Mouse (Mus musculus) gastrocnemius, adult 8-10 months (tissue): ENCODE results near the gene E2f2. TPM values are rescaled to one million over a fixed set of nuclear protein-coding genes. Genes with fewer than 3 reads are reported as not detected.

Source experiments
- DNase-seq, 2 experiments: peaks; one replicate each; pipeline ENCODE4 v3.0.0; 2022; ENCODE audit warnings: low spot score in 2 of 2
- total RNA-seq, 4 experiments: library from RNA; stranded (reverse); gene quantifications; 2 replicates each; pipeline ENCODE4 v1.2.4; 2022

E2f2 gene
- total RNA-seq, 4 experiments from 2014 or later: 0.85 to 1.7 (median 1.5) TPM

GRCm38 (mm10) chr4:136173210-136173715, 1.1 kb downstream of the E2f2 start:
- no peak for DNase-seq

- no peak for DNase-seq
Observed at GRCm38 (mm10) chr4:136174216-136175193, 2.3 kb downstream of the E2f2 start.

- DNase-seq: no peak
Observed at GRCm38 (mm10) chr4:136176022-136176552, 3.9 kb downstream of the E2f2 start.

GRCm38 (mm10) chr4:136177244-136177611, 5.0 kb downstream of the E2f2 start:
- no peak for DNase-seq

GRCm38 (mm10) chr4:136177612-136178474, 5.6 kb downstream of the E2f2 start:
- DNase-seq: no peak

GRCm38 (mm10) chr4:136178475-136178921, 6.3 kb downstream of the E2f2 start:
- no peak for DNase-seq

GRCm38 (mm10) chr4:136179456-136179855, 7.3 kb downstream of the E2f2 start:
- no peak for DNase-seq

- peak; percentile 73 to 76 for DNase-seq
Observed at GRCm38 (mm10) chr4:136179998-136180397, 7.8 kb downstream of the E2f2 start.

- DNase-seq: peak; percentile 77 to 78
Observed at GRCm38 (mm10) chr4:136180408-136181330, 8.5 kb downstream of the E2f2 start.

- DNase-seq: no peak
Observed at GRCm38 (mm10) chr4:136181367-136181766, 9.2 kb downstream of the E2f2 start.

GRCm38 (mm10) chr4:136185375-136185774, 13.2 kb downstream of the E2f2 start:
- peak in 1 of 2 experiments; percentile 45 for DNase-seq

GRCm38 (mm10) chr4:136186315-136186714, 14.1 kb downstream of the E2f2 start:
- no peak for DNase-seq

- DNase-seq: no peak
Observed at GRCm38 (mm10) chr4:136186739-136187472, 14.7 kb downstream of the E2f2 start.

GRCm38 (mm10) chr4:136188973-136189737, 17.0 kb downstream of the E2f2 start:
- no peak for DNase-seq

- DNase-seq: no peak
Observed at GRCm38 (mm10) chr4:136189912-136190311, 17.7 kb downstream of the E2f2 start.

- DNase-seq: no peak
Observed at GRCm38 (mm10) chr4:136193571-136193970, 21.4 kb downstream of the E2f2 start.

GRCm38 (mm10) chr4:136195029-136195428, 22.8 kb downstream of the E2f2 start:
- DNase-seq: no peak

- DNase-seq: no peak
Observed at GRCm38 (mm10) chr4:136195629-136196028, 23.4 kb downstream of the E2f2 start.

- DNase-seq: no peak
Observed at GRCm38 (mm10) chr4:136196201-136196600, 24.0 kb downstream of the E2f2 start.
